Mouse (Mus musculus): ENCODE measurements at regions not wholly inside any gene's neighbourhood (a gene's known extent, or its start where the extent isn't known, plus 50 kb on each side); places are given as distances from the start of the nearest gene placed in this dataset.
"Not testable (repeated sequence)": the region's sequence is repeated elsewhere in the genome, so short reads cannot be mapped to it uniquely, and the experiment has no call there.

DNA sequence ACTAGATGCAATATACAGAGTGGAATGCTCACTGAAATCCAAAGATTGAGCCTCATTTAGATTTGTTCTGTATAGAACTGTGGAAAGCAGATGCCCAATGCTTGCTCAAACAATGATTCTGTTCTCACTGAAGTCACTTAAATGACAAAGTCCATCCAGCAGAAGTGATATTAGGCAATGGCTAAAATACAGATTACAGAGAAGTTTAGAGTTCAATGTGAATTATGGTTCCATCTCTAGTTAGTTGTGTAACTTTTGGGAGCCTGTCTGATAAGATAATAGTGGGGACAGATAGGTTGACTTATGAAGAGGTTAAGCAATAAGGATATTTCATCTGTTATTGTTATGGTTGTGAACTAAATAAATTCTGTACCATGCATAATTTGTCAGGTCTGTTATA, 165.5 kb downstream of the Slco6d1 start:
- DNase-seq (ENCODE audit: extremely low read depth, low read depth, low spot score): peak; percentile 65
- H3K4me3 ChIP-seq (ENCODE audit: insufficient read depth, low read depth, low read length): no peak overlapping the region
- no peaks in the 10 kb centered on the region for H3K27me3 ChIP-seq (ENCODE audit: control insufficient read depth, insufficient read depth, low read length)
- no peaks in the 10 kb centered on the region for H3K36me3 ChIP-seq (ENCODE audit: control insufficient read depth, insufficient read depth, low read length)
- no peak overlapping the region for H3K27ac ChIP-seq (replicated peaks; ENCODE audit: insufficient read depth, low read depth, low read length)
- H3K79me2 ChIP-seq (ENCODE audit: control insufficient read depth, insufficient read depth, low read length): no peaks in the 10 kb centered on the region
- no peaks in the 10 kb centered on the region for H3K4me1 ChIP-seq (ENCODE audit: control insufficient read depth, insufficient read depth, low read length)
- H3K9ac ChIP-seq (ENCODE audit: low read depth, low read length): no peak overlapping the region
- TF ChIP-seq POLR2A (IDR thresholded peaks at IDR 0.05; ENCODE audit: extremely low read depth, insufficient read depth, low read length): no peak
- no peak for TF ChIP-seq CTCF (IDR thresholded peaks at IDR 0.05; ENCODE audit: low read depth, low read length)

DNA sequence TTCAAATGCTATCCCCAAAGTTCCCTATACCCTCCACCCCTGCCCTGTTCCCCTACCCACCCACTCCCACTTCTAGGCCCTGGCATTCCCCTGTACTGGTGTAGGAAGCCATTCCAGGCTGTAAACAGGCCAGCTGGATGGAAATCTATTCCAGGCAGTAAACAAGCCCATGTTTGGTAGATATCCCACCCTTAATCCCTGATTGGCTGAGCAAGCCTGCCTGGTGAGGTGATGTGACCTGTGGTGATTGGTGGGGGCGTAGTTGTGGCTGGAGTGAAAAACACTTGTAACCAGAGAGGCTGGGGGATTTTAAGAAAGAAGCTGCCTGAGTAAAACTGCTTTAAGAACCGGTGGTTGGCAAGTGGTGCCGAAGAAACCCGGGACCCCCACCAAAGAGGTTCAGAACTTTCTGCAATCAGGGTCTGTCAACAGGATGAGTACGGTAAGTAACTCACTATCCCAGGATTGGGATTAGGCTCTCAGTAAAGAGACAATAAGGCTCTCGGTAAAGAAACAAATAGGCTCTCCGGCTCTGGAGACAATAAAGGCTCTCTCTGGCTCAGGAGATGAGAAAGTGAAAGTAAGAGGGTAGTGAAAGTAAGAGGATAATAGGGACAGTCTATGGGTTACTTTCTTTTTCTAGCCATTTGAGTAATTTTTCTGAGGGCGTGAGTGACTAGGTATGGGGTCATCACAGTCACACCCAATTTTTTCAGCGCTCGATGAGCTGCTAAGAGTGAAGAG, 168.5 kb downstream of the Slco6d1 start:
- not testable (repeated sequence) for H3K4me3 ChIP-seq (ENCODE audit: insufficient read depth, low read depth, low read length); H3K27ac ChIP-seq (replicated peaks; ENCODE audit: insufficient read depth, low read depth, low read length); H3K36me3 ChIP-seq (ENCODE audit: control insufficient read depth, insufficient read depth, low read length); H3K27me3 ChIP-seq (ENCODE audit: control insufficient read depth, insufficient read depth, low read length); H3K9ac ChIP-seq (ENCODE audit: low read depth, low read length); H3K79me2 ChIP-seq (ENCODE audit: control insufficient read depth, insufficient read depth, low read length); H3K4me1 ChIP-seq (ENCODE audit: control insufficient read depth, insufficient read depth, low read length)
- WGBS: 79% methylated on average over 10 of the region's 10 CpGs
- peak; percentile 10 for DNase-seq (ENCODE audit: extremely low read depth, low read depth, low spot score)

DNA sequence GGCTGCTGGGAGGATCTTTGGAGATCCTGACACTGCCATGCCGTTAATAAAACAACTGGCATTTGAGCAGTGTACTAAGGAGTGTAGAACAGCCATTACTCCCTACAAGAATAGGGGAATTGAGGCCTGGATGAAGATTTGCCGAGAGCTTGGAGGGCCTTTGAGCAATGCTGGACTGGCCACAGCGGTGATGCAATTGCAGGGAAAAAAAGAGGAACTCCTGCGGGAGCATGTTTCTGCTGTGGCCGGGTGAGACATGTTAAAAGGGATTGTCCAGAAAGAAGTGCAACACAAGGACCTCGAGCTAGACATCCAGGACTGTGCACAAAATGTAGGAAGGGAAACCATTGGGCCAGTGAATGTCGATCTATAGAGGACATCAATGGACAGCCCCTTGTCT, 170.1 kb downstream of the Slco6d1 start:
- not testable (repeated sequence) for H3K36me3 ChIP-seq (ENCODE audit: control insufficient read depth, insufficient read depth, low read length); H3K27me3 ChIP-seq (ENCODE audit: control insufficient read depth, insufficient read depth, low read length); H3K9ac ChIP-seq (ENCODE audit: low read depth, low read length); DNase-seq (ENCODE audit: extremely low read depth, low read depth, low spot score); H3K4me3 ChIP-seq (ENCODE audit: insufficient read depth, low read depth, low read length); H3K79me2 ChIP-seq (ENCODE audit: control insufficient read depth, insufficient read depth, low read length); H3K4me1 ChIP-seq (ENCODE audit: control insufficient read depth, insufficient read depth, low read length); H3K27ac ChIP-seq (replicated peaks; ENCODE audit: insufficient read depth, low read depth, low read length)
- 85% methylated on average over 7 of the region's 7 CpGs for WGBS
